Mouse (Mus musculus): ENCODE results near the gene Tmem25. TPM values are rescaled to one million over a fixed set of nuclear protein-coding genes. Genes with fewer than 3 reads are reported as not detected.

The Tmem25 gene
- polyA plus RNA-seq (2015; fragmentation: Nextera tagmentation; extraction: Ambion mirVana), result 2.3 and 2.5 TPM in 2 replicates

DNA sequence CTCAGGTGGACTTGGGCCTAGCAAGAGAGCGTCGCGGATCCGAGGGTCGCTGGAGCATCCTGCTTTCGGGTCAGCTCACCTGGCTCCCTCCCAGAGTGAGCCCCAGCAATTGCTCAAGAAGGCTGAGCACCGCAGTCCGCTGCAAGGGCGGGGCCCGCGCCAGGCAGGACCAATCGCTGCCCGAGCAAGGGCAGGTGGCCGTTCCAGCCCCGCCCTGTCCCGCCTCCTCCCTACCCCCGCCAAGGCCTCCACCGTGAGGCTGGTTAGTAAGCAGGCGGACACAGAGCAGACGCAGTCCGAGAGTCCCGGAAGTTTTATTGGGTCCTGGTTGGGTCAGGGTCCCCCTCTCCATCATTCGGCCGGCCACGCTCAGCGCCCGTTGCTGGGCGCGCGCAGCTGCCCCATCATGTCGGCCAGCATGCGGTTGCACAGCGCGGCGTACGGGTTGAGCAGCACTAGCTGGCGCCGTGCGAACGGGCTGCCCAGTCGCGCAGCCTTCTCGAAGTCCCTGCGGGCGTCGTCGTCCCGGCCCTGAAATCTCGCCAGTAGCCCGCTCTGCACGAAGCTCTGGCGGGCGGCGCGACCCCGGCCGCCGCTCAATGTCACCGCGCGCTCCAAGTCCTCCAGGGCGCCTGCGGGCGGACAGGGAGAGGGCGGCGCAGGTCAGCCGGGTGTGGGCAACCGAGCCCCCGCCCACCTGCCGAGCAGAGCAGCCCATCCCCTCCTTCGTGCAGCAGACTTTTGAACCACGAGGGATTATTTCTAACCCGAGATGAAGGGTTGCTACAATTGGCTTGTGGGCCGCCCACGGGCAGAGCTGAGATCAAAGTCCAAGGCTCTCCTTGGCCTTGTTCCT, at the start of gene Tmem25:
Gene Tmem25, minus strand, starts transcription at position 206 of the 856 bp plus-strand sequence.
- WGBS, result under 1% methylated on average over 75 of the region's 75 CpGs
- Histone ChIP-seq H3K27me3 (peaks cover 37% of the 10 kb centered on the region), H3K9ac (peak within 1 kb of the TSS; percentile 73), H3K36me3 (no peaks in the 10 kb centered on the region), H3K4me2 (peak within 1 kb of the TSS; percentile 98), H3K9me3 (no peaks in the 10 kb centered on the region), H3K4me3 (peak within 1 kb of the TSS; percentile 61), H3K4me1 (peaks cover 15% of the 10 kb centered on the region), H3K27ac (peak within 1 kb of the TSS; percentile 28; the same call in 1 of the 2 replicates)
- peak; percentile 91 for ATAC-seq (ENCODE audit: insufficient number of reproducible peaks, insufficient read depth, low FRiP score, low TSS enrichment, low read depth)

DNA sequence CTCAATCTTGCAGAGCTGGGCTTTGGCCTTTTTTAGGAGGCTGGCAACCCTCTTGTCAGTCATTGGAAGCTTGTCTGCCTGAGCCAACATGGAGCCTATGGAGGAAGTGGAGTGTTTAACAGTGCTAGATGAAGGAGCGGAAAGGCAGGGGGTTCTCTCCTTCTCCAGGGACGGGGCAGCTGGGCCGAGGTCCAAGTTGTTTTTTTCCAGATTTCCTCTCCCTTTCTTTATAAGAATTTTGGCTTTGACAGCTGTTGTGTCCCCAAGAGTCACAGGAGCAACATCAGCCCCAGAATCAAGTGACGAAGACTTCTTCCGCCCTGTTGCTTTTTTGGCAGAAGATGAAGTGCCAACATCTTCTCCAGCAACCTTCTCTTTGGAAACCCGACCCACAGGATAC, 48.3 kb upstream of the Tmem25 start:
- Histone ChIP-seq H3K36me3 (peaks cover 86% of the 10 kb centered on the region), H3K4me3 (no peak overlapping the region), H3K9ac (no peak overlapping the region), H3K9me3 (no peaks in the 10 kb centered on the region), H3K27me3 (no peaks in the 10 kb centered on the region), H3K4me2 (no peak overlapping the region), H3K4me1 (no peaks in the 10 kb centered on the region), H3K27ac (no peak overlapping the region)
- no peak for ATAC-seq (ENCODE audit: insufficient number of reproducible peaks, insufficient read depth, low FRiP score, low TSS enrichment, low read depth)
- WGBS, result 87% methylated on average over 6 of the region's 6 CpGs

DNA sequence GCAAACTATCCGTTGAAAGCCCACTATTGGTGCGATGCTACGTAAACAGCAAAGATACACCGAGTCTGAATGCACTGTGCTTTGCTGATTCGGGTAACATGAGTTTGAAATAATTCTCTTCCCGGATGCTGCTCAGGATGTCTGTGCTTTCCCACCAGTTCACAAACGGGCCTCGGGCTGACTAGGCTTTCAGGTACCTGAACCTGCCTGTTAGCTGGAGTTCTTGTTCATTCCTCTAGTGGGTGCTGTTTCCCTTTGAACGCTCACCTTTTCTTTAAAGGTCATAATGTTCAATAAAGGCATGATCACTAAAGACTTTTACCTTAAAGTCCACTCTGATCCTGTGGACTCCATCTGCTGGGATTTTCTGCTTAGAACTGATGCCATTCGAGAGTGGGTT, 42.1 kb upstream of the Tmem25 start:
- Histone ChIP-seq H3K9me3 (no peaks in the 10 kb centered on the region), H3K36me3 (peaks cover 87% of the 10 kb centered on the region), H3K4me3 (no peak overlapping the region), H3K4me2 (no peak overlapping the region), H3K9ac (no peak overlapping the region), H3K27ac (no peak overlapping the region), H3K27me3 (no peaks in the 10 kb centered on the region), H3K4me1 (no peaks in the 10 kb centered on the region)
- ATAC-seq (ENCODE audit: insufficient number of reproducible peaks, insufficient read depth, low FRiP score, low TSS enrichment, low read depth), result no peak
- WGBS, result 87% methylated on average over 10 of the region's 10 CpGs

DNA sequence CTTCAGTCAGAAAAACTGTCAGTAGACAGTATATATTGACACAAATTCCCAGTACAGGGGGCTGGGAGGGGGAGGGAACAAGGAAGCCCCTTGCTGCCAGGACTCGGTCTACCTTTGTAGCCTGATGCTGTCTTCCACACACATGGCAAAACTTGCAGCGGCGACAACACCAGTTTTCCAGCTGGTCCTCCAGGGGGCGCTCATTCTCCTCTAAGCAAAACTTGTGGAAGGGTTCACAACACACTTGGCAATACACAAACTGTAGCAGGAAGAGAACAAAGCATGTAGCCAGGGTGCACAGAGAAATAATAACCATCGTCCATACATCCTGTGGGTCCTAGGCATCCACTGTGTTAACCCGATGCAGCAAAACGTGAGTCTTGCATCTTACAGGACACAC, 37.3 kb upstream of the Tmem25 start:
- Histone ChIP-seq H3K9me3 (no peaks in the 10 kb centered on the region), H3K27ac (no peak overlapping the region), H3K4me3 (no peak overlapping the region), H3K4me1 (no peaks in the 10 kb centered on the region), H3K36me3 (peaks cover 88% of the 10 kb centered on the region), H3K27me3 (no peaks in the 10 kb centered on the region), H3K9ac (no peak overlapping the region), H3K4me2 (no peak overlapping the region)
- 54% methylated on average over 7 of the region's 7 CpGs for WGBS
- no peak for ATAC-seq (ENCODE audit: insufficient number of reproducible peaks, insufficient read depth, low FRiP score, low TSS enrichment, low read depth)

DNA sequence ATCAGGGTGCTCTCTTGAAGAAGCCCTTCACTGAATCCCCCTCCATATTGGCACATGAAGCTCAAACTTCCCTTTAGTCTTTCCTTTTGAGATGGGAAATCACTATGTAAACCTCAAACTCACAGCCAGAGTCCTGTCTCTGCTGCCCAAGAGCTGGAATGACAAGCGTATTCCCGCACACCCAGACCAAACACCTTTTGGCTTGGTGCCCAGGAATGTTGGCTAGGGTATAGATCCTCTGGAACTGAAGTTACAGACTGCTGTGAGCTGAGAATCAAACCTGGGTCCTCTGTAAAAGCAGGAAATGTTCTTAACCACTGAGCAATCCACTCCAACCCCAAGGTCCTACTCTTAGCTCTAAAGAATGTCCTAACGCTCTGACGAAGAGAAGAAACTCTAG, 33.2 kb upstream of the Tmem25 start:
- Histone ChIP-seq H3K36me3 (peaks cover 88% of the 10 kb centered on the region), H3K4me1 (no peaks in the 10 kb centered on the region), H3K4me3 (no peak overlapping the region), H3K9me3 (no peaks in the 10 kb centered on the region), H3K9ac (no peak overlapping the region), H3K27ac (no peak overlapping the region), H3K27me3 (no peaks in the 10 kb centered on the region), H3K4me2 (no peak overlapping the region)
- no peak for ATAC-seq (ENCODE audit: insufficient number of reproducible peaks, insufficient read depth, low FRiP score, low TSS enrichment, low read depth)
- 91% methylated on average over 4 of the region's 4 CpGs for WGBS

DNA sequence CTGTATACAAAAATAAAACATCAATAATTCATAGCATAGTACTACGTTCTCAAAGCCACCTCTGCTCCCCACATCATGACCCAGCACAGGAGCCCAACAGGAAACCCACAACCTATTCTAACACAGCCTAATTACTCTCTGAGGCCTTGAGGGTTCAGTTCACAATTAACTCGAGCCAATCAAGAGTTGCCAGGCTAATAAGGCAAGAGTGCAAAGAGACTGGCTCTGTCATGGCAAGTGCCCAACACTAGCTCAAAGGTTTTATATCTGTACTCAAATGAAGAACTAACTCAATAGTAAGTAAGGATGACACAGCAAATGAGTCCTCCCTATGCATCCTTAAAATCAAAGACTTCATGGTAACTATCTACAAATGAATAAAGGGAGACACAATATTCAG, 31.4 kb upstream of the Tmem25 start:
- H3K9me3 ChIP-seq, result no peaks in the 10 kb centered on the region
- H3K36me3 ChIP-seq, result peaks cover 94% of the 10 kb centered on the region
- no peaks in the 10 kb centered on the region for H3K4me1 ChIP-seq
- H3K9ac ChIP-seq, result no peak overlapping the region
- no peaks in the 10 kb centered on the region for H3K27me3 ChIP-seq
- no peak overlapping the region for H3K4me2 ChIP-seq
- no peak overlapping the region for H3K4me3 ChIP-seq
- 84% methylated on average over 2 of the region's 2 CpGs for WGBS
- no peak overlapping the region for H3K27ac ChIP-seq
- ATAC-seq (ENCODE audit: insufficient number of reproducible peaks, insufficient read depth, low FRiP score, low TSS enrichment, low read depth), result no peak

DNA sequence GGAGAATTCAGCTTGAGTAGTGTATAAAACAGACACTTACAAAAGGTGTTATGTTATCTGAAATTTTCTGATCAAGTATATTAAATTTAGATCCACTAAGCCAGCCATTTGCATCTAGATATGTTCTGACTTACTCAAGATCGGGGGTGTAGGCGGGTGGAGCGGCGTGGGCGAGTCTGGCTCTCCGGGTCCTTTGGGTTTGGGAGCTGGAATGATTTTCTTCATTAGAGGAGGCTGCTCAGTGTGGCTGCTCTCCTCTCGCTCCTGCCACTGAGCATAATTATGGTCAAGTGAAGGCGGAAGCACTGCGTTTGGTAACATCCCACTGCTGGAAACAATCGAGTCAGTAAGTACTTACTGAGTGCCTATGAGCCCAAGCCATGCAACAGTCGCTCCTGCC, 29.8 kb upstream of the Tmem25 start:
- no peak overlapping the region for H3K27ac ChIP-seq
- no peaks in the 10 kb centered on the region for H3K4me1 ChIP-seq
- no peaks in the 10 kb centered on the region for H3K9me3 ChIP-seq
- no peak for ATAC-seq (ENCODE audit: insufficient number of reproducible peaks, insufficient read depth, low FRiP score, low TSS enrichment, low read depth)
- WGBS, result 91% methylated on average over 11 of the region's 11 CpGs
- H3K4me3 ChIP-seq, result no peak overlapping the region
- peaks cover 93% of the 10 kb centered on the region for H3K36me3 ChIP-seq
- no peak overlapping the region for H3K9ac ChIP-seq
- H3K4me2 ChIP-seq, result no peak overlapping the region
- H3K27me3 ChIP-seq, result no peaks in the 10 kb centered on the region

DNA sequence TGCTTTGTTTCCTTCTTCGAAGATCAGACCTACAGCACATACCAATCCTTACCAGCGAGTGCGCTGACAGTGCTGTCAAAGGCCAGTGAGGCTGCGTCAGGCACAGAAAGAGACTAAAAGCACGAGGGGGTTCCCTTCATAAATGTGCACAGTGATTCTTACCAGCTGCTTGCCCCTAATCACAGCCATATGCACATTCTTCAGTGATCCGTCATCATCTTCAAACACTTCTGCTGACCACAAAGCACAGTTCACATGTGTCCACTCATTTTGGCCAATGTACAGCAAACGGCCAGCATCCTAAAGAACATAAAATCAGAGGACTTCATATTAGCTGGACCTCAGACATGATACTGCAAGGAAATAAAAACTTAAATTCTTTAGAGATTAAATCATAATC, 27.6 kb upstream of the Tmem25 start:
- Histone ChIP-seq H3K36me3 (peaks cover 92% of the 10 kb centered on the region), H3K4me3 (no peak overlapping the region), H3K27me3 (no peaks in the 10 kb centered on the region), H3K9me3 (no peaks in the 10 kb centered on the region), H3K4me1 (no peaks in the 10 kb centered on the region), H3K27ac (no peak overlapping the region), H3K9ac (no peak overlapping the region), H3K4me2 (no peak overlapping the region)
- no peak for ATAC-seq (ENCODE audit: insufficient number of reproducible peaks, insufficient read depth, low FRiP score, low TSS enrichment, low read depth)
- WGBS, result 38% methylated on average over 7 of the region's 7 CpGs

DNA sequence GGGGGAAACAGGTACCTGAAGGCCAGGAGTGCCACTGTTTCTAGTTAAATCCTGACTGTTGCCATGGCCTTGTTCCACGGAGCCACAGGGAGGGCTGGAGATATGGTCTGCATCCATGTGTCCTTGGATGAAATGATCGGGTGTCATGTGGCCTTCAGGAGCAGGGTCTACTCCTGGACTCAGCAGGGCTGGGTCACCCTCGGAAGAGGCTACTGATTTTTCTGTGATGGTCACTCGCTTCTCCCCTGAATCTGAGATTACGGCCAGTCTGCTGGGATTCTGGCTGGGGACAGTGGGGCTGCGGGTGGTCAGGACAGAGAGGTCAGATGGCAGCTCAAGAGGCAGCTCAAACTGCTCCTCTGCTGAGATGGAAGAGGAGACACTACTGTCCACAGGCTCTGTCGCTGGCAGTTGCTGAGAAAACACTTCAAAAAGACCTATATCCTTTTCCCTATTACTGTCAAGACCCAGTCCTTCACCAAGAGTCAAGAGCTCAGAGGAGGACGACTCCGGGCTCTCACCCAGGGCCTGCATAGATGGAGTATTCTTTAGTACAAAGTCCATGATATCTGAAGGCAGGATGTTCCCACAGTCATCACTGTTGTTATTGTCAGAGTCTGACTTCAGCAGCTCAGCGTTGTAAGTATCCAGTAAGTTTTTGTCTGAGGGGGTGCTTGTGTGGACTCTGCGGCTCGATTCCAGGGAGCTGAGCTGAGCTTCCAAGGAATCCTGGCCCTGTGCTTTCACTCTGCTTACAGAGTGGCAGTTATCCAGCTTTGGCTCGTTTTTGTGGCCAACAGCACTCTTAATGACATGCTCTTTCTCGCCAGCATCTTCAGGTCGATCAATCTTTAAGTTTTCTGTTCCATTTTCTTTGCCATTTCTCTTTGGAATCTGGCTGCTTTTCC, 21.1 kb upstream of the Tmem25 start:
- Histone ChIP-seq H3K4me2 (no peak overlapping the region), H3K4me1 (no peaks in the 10 kb centered on the region), H3K36me3 (peaks cover 98% of the 10 kb centered on the region), H3K27ac (no peak overlapping the region), H3K9me3 (no peaks in the 10 kb centered on the region), H3K9ac (no peak overlapping the region), H3K4me3 (no peak overlapping the region), H3K27me3 (no peaks in the 10 kb centered on the region)
- no peak for ATAC-seq (ENCODE audit: insufficient number of reproducible peaks, insufficient read depth, low FRiP score, low TSS enrichment, low read depth)
- WGBS, result 90% methylated on average over 15 of the region's 15 CpGs

DNA sequence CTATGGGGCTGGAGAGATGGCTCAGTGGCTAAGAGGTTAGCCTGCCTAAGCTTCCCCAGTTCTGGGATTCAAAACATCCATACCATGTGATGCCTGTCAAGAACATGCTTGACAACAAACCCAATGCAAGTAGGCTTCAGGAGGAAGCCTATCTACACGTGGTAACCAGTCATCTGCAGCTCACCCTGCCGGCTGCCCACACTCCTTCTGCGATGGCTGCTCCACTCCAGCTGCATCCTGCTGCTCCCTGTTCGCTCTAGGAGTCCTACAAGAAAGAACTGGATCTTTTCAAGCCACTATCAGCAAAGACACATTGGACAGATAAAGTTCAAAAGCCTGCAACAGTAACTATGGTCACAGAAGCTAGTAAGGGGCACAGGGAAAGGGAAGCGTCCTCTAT, 18.4 kb upstream of the Tmem25 start:
- H3K4me1 ChIP-seq, result no peaks in the 10 kb centered on the region
- H3K27ac ChIP-seq, result no peak overlapping the region
- no peak overlapping the region for H3K4me3 ChIP-seq
- no peaks in the 10 kb centered on the region for H3K27me3 ChIP-seq
- H3K9me3 ChIP-seq, result no peaks in the 10 kb centered on the region
- H3K4me2 ChIP-seq, result no peak overlapping the region
- peaks cover 100% of the 10 kb centered on the region for H3K36me3 ChIP-seq
- 87% methylated on average over 5 of the region's 5 CpGs for WGBS
- ATAC-seq (ENCODE audit: insufficient number of reproducible peaks, insufficient read depth, low FRiP score, low TSS enrichment, low read depth), result no peak
- H3K9ac ChIP-seq, result no peak overlapping the region

DNA sequence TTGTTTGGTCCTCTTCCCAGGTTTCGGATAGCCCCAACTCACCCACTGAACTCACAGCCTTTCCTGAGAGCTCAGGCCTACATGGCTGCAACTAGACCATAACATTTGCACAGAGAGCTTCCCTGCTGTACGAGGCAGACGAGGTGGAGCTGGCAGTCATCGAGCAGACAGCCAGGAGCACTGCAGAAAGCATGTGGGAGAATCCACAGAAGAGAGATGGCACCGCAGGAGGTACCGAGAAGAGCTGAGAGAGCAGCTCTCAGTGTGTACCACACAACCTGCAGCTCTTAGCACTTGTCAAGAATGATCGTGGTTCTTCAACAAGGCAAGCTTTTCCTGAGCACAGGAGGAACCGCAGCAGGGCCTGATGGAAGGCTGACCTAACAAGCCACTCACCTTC, 15.1 kb upstream of the Tmem25 start:
- ATAC-seq (ENCODE audit: insufficient number of reproducible peaks, insufficient read depth, low FRiP score, low TSS enrichment, low read depth), result no peak
- H3K36me3 ChIP-seq, result peaks cover 99% of the 10 kb centered on the region
- H3K4me2 ChIP-seq, result no peak overlapping the region
- no peaks in the 10 kb centered on the region for H3K4me1 ChIP-seq
- H3K27ac ChIP-seq, result no peak overlapping the region
- no peaks in the 10 kb centered on the region for H3K9me3 ChIP-seq
- H3K4me3 ChIP-seq, result no peak overlapping the region
- 96% methylated on average over 8 of the region's 8 CpGs for WGBS
- H3K9ac ChIP-seq, result no peak overlapping the region
- H3K27me3 ChIP-seq, result no peaks in the 10 kb centered on the region

DNA sequence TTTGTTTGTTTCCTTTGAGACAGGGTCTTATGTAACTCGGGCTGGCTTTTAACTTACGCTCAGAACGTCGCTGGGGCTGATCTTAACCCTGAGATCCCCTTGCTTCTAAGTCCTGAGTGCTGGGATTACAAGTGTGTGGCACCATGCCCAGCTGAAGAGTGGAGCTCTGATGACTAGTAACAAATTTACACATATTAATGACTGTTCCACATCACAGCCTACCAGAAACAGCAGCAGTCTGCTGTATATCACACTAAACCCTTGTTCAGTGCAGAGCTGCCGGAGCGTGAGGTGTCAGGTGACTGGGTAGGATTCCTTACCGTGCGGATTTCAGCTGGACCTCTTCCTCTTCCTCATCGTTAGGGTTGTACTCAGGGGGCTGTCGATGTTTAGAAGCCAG, 11.2 kb upstream of the Tmem25 start:
- Histone ChIP-seq H3K27me3 (no peaks in the 10 kb centered on the region), H3K27ac (no peak overlapping the region), H3K4me3 (no peak overlapping the region), H3K9me3 (no peaks in the 10 kb centered on the region), H3K36me3 (peaks cover 98% of the 10 kb centered on the region), H3K4me2 (no peak overlapping the region), H3K9ac (no peak overlapping the region), H3K4me1 (no peaks in the 10 kb centered on the region)
- WGBS, result 89% methylated on average over 10 of the region's 10 CpGs
- ATAC-seq (ENCODE audit: insufficient number of reproducible peaks, insufficient read depth, low FRiP score, low TSS enrichment, low read depth), result no peak

Data from embryonic facial prominence, embryonic 13.5 days (tissue).